Mouse (Mus musculus) bone marrow, adult 2 months (tissue): ENCODE data around the gene Nsun7.

Source experiments
- CTCF ChIP-seq: fragments of 200-500 bp; IDR thresholded peaks from 2 replicates; pipeline ENCODE4 v1.5.1; 2011; ENCODE audit warnings: low read length, control low read depth; ENCODE audit not compliant: control insufficient read depth, insufficient read depth
- POLR2A ChIP-seq: fragments of 200-500 bp; IDR thresholded peaks from 2 replicates; pipeline ENCODE4 v1.6.1; 2011; ENCODE audit warnings: low read depth, mild to moderate bottlenecking, control low read depth, low read length, borderline replicate concordance; ENCODE audit not compliant: control insufficient read depth

- TF ChIP-seq POLR2A (no peak), CTCF (no peak)
Measured at GRCm38 (mm10) chr5:66262475-66262874, 2.8 kb downstream of the Nsun7 start.
